Mouse (Mus musculus): ENCODE results near the gene Olfr891.
"Not testable (repeated sequence)": the region's sequence is repeated elsewhere in the genome, so short reads cannot be mapped to it uniquely, and the experiment has no call there.

Olfr891 gene

GRCm38 (mm10) chr9:38180721-38181120 lies at the start of gene Olfr891:
Gene Olfr891, minus strand, starts transcription at chr9:38180821.
- DNase-seq: no peak

GRCm38 (mm10) chr9:38217755-38218154 lies 37.1 kb upstream of the Olfr891 start, which contains the start of gene Olfr894:
Gene Olfr894, plus strand, starts transcription at chr9:38218055.
- DNase-seq: no peak

- DNase-seq: no peak
These were observed 27.4 kb upstream of the Olfr891 start, which contains the start of gene Olfr893 for GRCm38 (mm10) chr9:38208065-38208464. Gene Olfr893, plus strand, starts transcription at chr9:38208365.

GRCm38 (mm10) chr9:38168341-38168740 lies 12.3 kb downstream of the Olfr891 start:
- DNase-seq: not testable (repeated sequence)

- no peak for DNase-seq
These were observed 38.4 kb downstream of the Olfr891 start, which contains the start of gene Olfr890 for GRCm38 (mm10) chr9:38142217-38142616. Gene Olfr890, plus strand, starts transcription at chr9:38142517.

All from kidney, postnatal 10 days (tissue).